Mouse (Mus musculus) midbrain, embryonic 11.5 days (tissue): Measurements from ENCODE around the gene Atxn7l2. TPM values are rescaled to one million over a fixed set of nuclear protein-coding genes. Genes with fewer than 3 reads are reported as not detected.
A peak's percentile ranks its signal among the peaks of the same experiment; 100 is the strongest.

ENCODE experiments used
- ATAC-seq: fragments of 200-750 bp; cut with Nextera tagmentation; 2 replicates; pipeline ENCODE4 v1.8.0; 2017; ENCODE audit warnings: moderate TSS enrichment, moderate library complexity; ENCODE audit not compliant: low FRiP score
- DNase-seq: peaks from one replicate; pipeline ENCODE4 v3.0.0; 2015; ENCODE audit warnings: low spot score; ENCODE audit errors: missing footprints
- H3K27ac ChIP-seq: fragments of 300-500 bp; sonication (generic); 2 replicates; pipeline ENCODE4 v1.5.1; 2014; ENCODE audit warnings: low read depth, low read length
- H3K27me3 ChIP-seq: fragments of 300-500 bp; sonication (generic); 2 replicates; pipeline ENCODE4 v1.6.1; 2014; ENCODE audit warnings: mild to moderate bottlenecking, low read length, moderate library complexity, mixed read lengths; ENCODE audit not compliant: control insufficient read depth, insufficient read depth
- H3K36me3 ChIP-seq: fragments of 300-500 bp; sonication (generic); 2 replicates; pipeline ENCODE4 v1.6.1; 2014; ENCODE audit warnings: mild to moderate bottlenecking, low read length, moderate library complexity, mixed read lengths; ENCODE audit not compliant: control insufficient read depth, insufficient read depth
- H3K4me1 ChIP-seq: fragments of 300-500 bp; sonication (generic); 2 replicates; pipeline ENCODE4 v1.6.1; 2014; ENCODE audit warnings: low read length; ENCODE audit not compliant: control insufficient read depth, insufficient read depth
- H3K4me2 ChIP-seq: fragments of 300-500 bp; sonication (generic); 2 replicates; pipeline ENCODE4 v1.6.1; 2014; ENCODE audit warnings: mild to moderate bottlenecking, moderate library complexity
- H3K4me3 ChIP-seq: fragments of 300-500 bp; sonication (generic); 2 replicates; pipeline ENCODE4 v1.5.1; 2014; ENCODE audit warnings: low read depth, low read length
- H3K9ac ChIP-seq: fragments of 300-500 bp; sonication (generic); 2 replicates; pipeline ENCODE4 v1.6.1; 2014; ENCODE audit warnings: low read length
- H3K9me3 ChIP-seq: fragments of 300-500 bp; sonication (generic); 2 replicates; pipeline ENCODE4 v1.6.1; 2016; ENCODE audit warnings: low read length; ENCODE audit not compliant: control insufficient read depth
- WGBS: fragments of 180-500 bp; shearing (Covaris S2); extraction: QIAGEN DNeasy Blood & Tissue Kit; methylation state at CpG from one replicate; pipeline ENCODE4 v1.1.7; 2014; 5-methylcytosine and 5-hydroxymethylcytosine counted together
- polyA plus RNA-seq: library from polyadenylated mRNA; unstranded; fragments of >200 nt; fragmentation: Nextera tagmentation; extraction: Ambion mirVana; gene quantifications from 2 replicates; pipeline ENCODE4 v1.2.1, GENCODE M21; 2014

Gene Atxn7l2
- polyA plus RNA-seq, 1 experiment from 2014 or later = 18.3 TPM

DNA sequence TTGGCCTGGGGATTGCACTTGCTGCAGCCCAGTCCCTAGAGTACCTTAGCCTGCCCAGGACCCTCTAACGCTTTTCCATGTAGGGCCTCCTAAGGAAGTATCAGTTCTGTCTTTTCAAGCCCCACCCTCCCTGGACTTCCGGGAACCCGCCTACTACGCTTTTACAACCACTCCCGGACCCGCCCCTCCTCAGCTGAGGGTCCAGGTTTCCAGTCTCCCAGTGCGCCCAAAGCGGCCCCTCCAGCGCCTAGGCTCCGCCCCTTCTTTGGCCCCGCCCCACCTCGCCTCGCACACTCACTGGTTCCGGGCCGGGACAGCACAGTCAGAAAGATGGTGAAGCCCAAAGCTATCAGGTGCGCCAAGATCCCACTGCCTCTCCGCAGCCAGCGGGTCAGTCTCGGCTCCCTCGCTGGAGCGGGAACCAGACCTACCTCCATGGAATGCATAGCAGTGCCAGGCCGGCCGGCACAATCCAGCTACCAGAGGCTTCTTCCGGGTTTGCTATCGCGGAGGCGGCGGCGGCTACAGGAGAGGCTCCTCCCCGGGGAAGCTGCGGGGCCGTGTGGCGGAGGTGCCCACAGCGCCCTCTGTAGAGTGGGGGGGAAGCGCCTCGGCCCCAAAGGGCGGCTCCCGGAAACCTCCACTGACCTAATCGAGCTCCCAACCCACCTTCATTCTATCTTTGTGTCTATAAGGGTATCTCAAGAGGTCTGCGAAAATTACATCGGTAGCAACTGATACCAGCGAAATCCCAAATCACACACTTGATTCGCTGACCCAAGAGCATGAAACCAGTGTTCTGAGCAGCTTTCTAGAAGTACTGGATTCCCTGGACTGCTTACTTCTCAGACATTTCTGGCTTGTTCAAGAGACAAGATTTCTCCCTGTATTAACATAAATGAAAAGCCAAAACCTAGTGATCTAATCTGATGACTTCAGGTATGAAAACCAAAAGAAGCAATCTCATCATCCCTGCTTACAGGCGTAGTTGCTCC, 10.1 kb downstream of the Atxn7l2 start, which contains the start of gene Cyb561d1:
Gene Cyb561d1, minus strand, starts transcription at position 884 of the 995 bp plus-strand sequence.
- Histone ChIP-seq H3K4me1 (peaks cover 17% of the 10 kb centered on the region), H3K4me3 (peak within 1 kb of the TSS; percentile 70), H3K9me3 (no peaks in the 10 kb centered on the region), H3K4me2 (peak within 1 kb of the TSS; percentile 64), H3K36me3 (peaks cover 13% of the 10 kb centered on the region), H3K27ac (peak within 1 kb of the TSS; percentile 75), H3K9ac (peak within 1 kb of the TSS; percentile 75), H3K27me3 (no peaks in the 10 kb centered on the region)
- peak; percentile 99 for DNase-seq
- WGBS = 4% methylated on average over 44 of the region's 44 CpGs
- ATAC-seq = peak; percentile 94

DNA sequence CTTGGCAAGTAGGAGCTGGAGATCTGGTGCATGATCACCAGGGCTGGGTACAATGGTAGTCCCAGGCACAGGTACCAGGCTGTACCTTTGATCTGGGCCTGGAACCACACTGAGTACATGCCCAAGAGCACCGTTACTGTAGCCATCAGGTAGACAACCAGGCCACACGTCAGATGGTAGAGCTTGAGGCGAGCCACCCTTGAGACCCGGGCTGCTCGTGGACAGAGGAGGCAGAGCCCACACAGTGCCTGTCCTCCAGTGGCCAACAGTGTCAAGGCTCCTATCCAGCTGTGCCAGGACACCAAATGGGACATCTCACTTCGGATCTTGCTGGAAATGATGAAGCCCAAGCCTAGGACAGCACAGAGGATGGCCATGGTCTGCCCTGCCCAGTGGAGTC, 11.5 kb downstream of the Atxn7l2 start:
- H3K27ac ChIP-seq = no peak overlapping the region
- no peak overlapping the region for H3K4me2 ChIP-seq

DNA sequence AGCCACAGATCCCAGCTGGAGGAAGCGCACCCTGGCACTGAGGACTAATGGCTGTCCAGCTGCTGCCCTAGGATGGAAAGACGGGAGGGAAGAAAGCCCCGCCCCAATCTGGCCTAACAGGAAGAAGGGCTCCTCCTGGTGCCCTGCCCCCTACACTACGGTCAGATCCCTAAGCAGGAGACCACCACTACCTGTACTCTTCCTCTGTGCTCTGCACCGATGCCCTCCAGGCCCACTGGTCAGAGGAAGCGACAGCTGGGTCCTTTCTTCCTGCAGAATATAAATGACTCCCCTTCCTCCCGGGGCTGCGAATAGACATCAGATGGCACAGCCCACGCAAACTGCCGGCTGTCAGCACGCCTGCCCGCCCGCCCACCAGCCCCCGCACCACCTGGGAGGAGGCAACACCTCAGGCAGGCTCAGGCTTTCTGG, 13.7 kb downstream of the Atxn7l2 start:
- peak overlapping the region; percentile 35; the same call in 1 of the 2 replicates for H3K27ac ChIP-seq
- H3K4me3 ChIP-seq = no peak overlapping the region

More for the DNA sequence above, 11.5 kb downstream of the Atxn7l2 start:
- H3K27me3 ChIP-seq = no peaks in the 10 kb centered on the region
- H3K9me3 ChIP-seq = no peaks in the 10 kb centered on the region
- no peak overlapping the region for H3K4me3 ChIP-seq
- H3K4me1 ChIP-seq = peaks cover 17% of the 10 kb centered on the region
- DNase-seq = no peak
- H3K36me3 ChIP-seq = peaks cover 8% of the 10 kb centered on the region; the same call in 1 of the 2 replicates
- H3K9ac ChIP-seq = no peak overlapping the region
- ATAC-seq = no peak
- 91% methylated on average over 6 of the region's 6 CpGs for WGBS

DNA sequence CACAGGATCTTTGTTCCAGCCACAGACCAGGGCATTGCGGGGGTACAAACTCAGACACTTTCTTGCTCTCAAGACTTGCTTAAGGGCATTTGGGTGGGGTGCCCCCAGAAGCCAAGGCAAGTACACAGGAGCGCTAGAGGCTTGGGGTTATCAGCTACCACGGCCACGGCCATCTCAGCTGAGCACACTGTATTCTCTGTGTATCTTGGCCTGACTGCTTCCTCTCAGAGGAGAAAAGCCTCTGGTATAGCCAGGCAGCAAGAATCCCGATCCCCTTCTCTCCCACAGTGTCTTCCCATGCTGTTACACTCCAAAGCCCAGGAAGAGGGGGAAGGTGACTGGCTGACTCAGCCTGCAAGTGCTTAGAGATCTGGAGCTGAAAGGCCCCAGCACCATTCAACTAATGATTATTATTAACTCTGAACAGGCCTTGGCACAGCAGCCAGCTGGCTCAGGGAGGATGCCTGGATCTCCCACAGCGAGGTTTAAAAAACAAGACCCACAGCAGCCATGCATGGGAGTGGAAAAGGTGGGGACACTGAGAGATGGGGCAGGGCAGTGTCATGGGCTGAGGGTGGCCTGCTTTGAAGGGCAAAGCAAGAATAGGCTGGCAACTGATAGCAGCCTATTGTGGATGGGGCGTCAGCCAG, 14.7 kb downstream of the Atxn7l2 start:
- Histone ChIP-seq H3K4me1 (peaks cover 14% of the 10 kb centered on the region), H3K27ac (peak overlapping the region; percentile 11; the same call in 1 of the 2 replicates), H3K27me3 (no peaks in the 10 kb centered on the region), H3K9me3 (no peaks in the 10 kb centered on the region), H3K9ac (no peak overlapping the region; the same call in 1 of the 2 replicates), H3K4me2 (no peak overlapping the region), H3K4me3 (no peak overlapping the region), H3K36me3 (no peaks in the 10 kb centered on the region)
- ATAC-seq (no peak), DNase-seq (no peak)
- WGBS = 82% methylated on average over 7 of the region's 7 CpGs

More for the DNA sequence above, 13.7 kb downstream of the Atxn7l2 start:
- no peaks in the 10 kb centered on the region for H3K27me3 ChIP-seq
- no peaks in the 10 kb centered on the region for H3K36me3 ChIP-seq
- H3K9me3 ChIP-seq = no peaks in the 10 kb centered on the region
- no peak overlapping the region for H3K4me2 ChIP-seq
- peaks cover 17% of the 10 kb centered on the region for H3K4me1 ChIP-seq
- DNase-seq = no peak
- WGBS = 24% methylated on average over 14 of the region's 14 CpGs
- no peak overlapping the region for H3K9ac ChIP-seq
- ATAC-seq = peak; percentile 34

DNA sequence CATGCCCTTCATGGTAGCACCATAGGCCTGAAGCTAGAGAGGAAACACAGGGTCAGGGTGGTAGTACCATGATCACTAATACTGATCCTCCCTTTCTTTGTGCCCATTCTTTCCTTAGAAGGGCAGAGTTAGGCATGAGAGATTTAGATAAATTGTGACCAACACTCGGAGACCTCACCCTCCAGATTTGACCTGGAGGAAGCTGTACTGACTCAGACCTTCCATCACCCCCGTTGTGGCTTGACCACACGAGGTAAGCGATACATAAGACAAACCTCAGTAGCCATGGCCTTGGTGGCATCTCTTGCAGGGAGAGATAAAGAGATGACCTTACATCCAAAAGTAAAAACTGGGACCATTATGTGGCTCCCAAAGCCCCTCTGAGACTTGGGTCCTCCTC, 15.4 kb downstream of the Atxn7l2 start:
- Histone ChIP-seq H3K27ac (no peak overlapping the region), H3K9ac (no peak overlapping the region), H3K4me2 (no peak overlapping the region), H3K27me3 (no peaks in the 10 kb centered on the region), H3K9me3 (no peaks in the 10 kb centered on the region), H3K4me1 (peaks cover 11% of the 10 kb centered on the region), H3K4me3 (no peak overlapping the region), H3K36me3 (no peaks in the 10 kb centered on the region)
- WGBS = 94% methylated on average over 4 of the region's 4 CpGs
- no peak for ATAC-seq
- no peak for DNase-seq

DNA sequence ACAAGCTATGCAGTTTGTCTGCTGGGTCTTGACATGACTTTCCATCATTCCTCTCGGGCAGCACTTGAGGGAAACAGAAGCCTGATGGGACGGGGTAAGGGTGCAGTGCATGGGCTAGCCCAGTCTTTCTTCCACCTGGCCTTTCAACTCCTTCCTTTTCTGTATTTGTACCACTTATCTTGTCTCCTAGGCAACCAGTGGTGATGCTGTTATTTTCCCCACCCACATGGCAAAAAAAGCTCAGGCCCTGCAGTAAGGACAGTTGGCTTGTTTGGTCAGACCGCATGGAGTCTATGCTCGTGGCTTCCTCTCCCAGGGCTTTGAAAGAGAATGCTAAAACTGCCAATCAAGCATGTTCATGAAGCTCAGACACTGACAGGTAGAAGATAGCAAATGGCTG, 17.0 kb downstream of the Atxn7l2 start:
- Histone ChIP-seq H3K27ac (no peak overlapping the region), H3K4me1 (peaks cover 7% of the 10 kb centered on the region; the same call in 1 of the 2 replicates), H3K9me3 (no peaks in the 10 kb centered on the region), H3K4me2 (no peak overlapping the region), H3K27me3 (no peaks in the 10 kb centered on the region), H3K36me3 (no peaks in the 10 kb centered on the region), H3K9ac (no peak overlapping the region), H3K4me3 (no peak overlapping the region)
- DNase-seq (no peak), ATAC-seq (no peak)
- WGBS = 84% methylated on average over 4 of the region's 4 CpGs

DNA sequence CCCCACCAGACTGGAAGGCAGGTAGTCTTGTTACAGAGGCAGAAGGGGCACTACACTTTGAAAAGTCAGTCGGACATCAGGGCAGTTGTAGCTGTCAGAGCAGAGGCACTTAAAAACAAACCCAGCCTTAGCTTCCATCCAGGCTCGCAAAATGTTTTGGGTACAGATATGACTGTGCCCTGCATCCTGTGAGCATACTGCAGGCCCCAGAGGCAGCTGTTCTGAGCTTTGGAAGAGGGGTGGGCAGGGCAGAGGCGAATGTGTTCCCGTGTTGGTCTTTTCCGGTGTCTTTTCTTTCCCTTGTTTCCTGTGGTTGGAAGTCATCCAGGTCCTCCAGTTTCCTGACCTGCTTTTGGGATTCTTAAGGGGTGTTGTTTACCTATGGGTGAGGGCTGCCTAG, 20.8 kb downstream of the Atxn7l2 start:
- Histone ChIP-seq H3K4me3 (no peak overlapping the region), H3K36me3 (no peaks in the 10 kb centered on the region), H3K9me3 (no peaks in the 10 kb centered on the region), H3K4me2 (no peak overlapping the region), H3K27me3 (peaks cover 5% of the 10 kb centered on the region; the same call in 1 of the 2 replicates), H3K4me1 (peaks cover 11% of the 10 kb centered on the region), H3K9ac (no peak overlapping the region), H3K27ac (no peak overlapping the region)
- 81% methylated on average over 5 of the region's 5 CpGs for WGBS
- no peak for DNase-seq
- ATAC-seq = no peak

DNA sequence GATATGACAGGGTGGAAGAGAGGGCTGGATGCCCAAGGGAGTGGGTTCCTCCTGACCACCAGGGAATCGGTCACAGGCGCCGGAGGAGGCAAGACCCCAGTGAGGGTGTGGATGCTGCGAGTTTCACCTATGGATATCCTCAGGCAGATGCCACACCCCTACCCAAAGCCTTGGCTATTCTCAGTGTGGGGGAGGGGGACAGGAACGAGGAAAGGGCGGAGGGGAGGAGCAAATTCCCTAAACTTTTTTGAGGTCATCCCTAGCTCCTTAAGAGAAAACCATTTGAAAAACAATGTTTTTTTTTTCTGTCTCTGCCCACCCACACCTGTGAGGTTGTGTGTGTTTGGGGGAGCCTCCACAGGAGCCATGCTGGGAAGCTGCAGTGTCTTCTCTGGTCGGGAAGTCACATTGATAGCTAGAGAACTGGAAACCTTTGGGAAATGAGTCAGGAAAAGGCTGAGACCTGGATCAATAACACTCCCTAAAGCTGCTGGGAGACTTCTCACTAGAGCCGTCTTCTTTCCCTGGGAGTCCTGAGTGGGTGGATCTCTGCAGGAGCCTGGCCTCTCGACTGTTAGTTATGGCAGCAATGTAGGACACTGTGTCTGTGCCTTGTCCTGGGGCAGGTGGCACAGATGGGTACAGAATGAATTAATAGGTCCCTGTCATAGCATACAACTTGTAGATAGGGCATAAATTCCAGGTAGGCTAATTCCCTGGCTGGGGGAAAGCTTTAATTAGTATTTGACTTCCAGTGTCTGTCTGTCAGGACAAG, 21.8 kb downstream of the Atxn7l2 start:
- H3K4me2 ChIP-seq = no peak overlapping the region
- WGBS = 72% methylated on average over 9 of the region's 9 CpGs
- DNase-seq = no peak

More for the DNA sequence above, 21.8 kb downstream of the Atxn7l2 start:
- no peak for ATAC-seq
- Histone ChIP-seq H3K36me3 (no peaks in the 10 kb centered on the region), H3K9me3 (no peaks in the 10 kb centered on the region), H3K4me3 (no peak overlapping the region), H3K9ac (no peak overlapping the region), H3K4me1 (peaks cover 11% of the 10 kb centered on the region), H3K27ac (no peak overlapping the region), H3K27me3 (peaks cover 6% of the 10 kb centered on the region; the same call in 1 of the 2 replicates)
